Mouse (Mus musculus): ENCODE measurements around the gene Faah.

Faah gene

GRCm38 (mm10) chr4:115940681-115941080 is 77.0 kb downstream of the Faah start:
- DNase-seq = no peak

- no peak for DNase-seq
Observed at GRCm38 (mm10) chr4:115939295-115940102, 78.2 kb downstream of the Faah start, which contains the start of gene Dmbx1. TSS of gene Dmbx1 (minus strand) at chr4:115939926.

GRCm38 (mm10) chr4:115938276-115939160 is 79.2 kb downstream of the Faah start:
- DNase-seq = no peak

GRCm38 (mm10) chr4:115937061-115937976 is 80.4 kb downstream of the Faah start:
- DNase-seq = no peak

- DNase-seq = no peak
Observed at GRCm38 (mm10) chr4:115936646-115937045, 81.1 kb downstream of the Faah start.

- DNase-seq = no peak
Observed at GRCm38 (mm10) chr4:115935835-115936581, 81.7 kb downstream of the Faah start.

GRCm38 (mm10) chr4:115931556-115932088 is 86.1 kb downstream of the Faah start:
- no peak for DNase-seq

- DNase-seq = no peak
Observed at GRCm38 (mm10) chr4:115927637-115928036, 90.1 kb downstream of the Faah start.

- DNase-seq = no peak
Observed at GRCm38 (mm10) chr4:115923262-115923880, 94.4 kb downstream of the Faah start.

- DNase-seq = no peak
Observed at GRCm38 (mm10) chr4:115922688-115923087, 95.0 kb downstream of the Faah start.

GRCm38 (mm10) chr4:115919911-115920310 is 97.8 kb downstream of the Faah start:
- DNase-seq = no peak

All from thymus, postnatal 36 days (tissue).